Mouse (Mus musculus): ENCODE results near the gene Pard3b.

Pard3b gene

DNA sequence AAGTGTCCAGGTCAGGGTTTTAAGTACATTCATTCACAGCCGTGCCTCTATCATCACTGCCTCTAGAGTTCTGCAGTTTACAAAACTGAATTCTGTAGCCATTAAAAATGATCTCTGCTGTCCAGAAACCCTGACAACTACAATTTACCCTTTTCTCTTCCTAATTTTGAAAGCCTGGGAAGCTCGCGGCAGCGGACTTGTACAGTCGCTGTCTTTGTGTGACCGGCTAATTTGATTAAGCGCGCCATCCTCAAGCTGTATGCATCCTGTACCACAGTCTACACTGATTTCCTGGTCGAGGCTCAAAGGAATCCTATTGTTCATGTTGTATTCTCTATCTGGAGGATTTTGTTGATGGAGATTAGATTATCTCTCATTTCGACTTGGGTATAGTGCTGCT lies 448.8 kb downstream of the Pard3b start:
- no peak for DNase-seq (ENCODE audit: low spot score)

GRCm38 (mm10) chr1:62094885-62095284 lies 456.3 kb downstream of the Pard3b start:
- no peak for DNase-seq (ENCODE audit: low spot score)

DNA sequence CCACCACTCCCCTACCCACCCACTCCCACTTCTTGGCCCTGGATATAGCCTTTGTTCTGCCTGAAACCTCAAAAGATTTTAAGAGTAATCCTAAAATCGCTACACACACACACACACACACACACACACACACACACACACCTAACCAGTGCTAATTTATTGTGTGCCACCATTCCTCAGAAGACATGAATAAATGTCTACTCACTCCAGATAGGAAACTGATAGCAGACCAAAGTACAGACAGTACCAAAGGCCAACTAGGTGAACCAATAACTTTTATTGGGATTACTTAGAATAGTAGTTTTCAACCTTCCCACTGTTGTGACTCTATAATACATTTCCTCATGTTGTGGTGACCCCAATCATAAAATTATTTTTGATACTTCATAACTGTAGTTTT lies 483.8 kb downstream of the Pard3b start:
- no peak for DNase-seq (ENCODE audit: low spot score)

DNA sequence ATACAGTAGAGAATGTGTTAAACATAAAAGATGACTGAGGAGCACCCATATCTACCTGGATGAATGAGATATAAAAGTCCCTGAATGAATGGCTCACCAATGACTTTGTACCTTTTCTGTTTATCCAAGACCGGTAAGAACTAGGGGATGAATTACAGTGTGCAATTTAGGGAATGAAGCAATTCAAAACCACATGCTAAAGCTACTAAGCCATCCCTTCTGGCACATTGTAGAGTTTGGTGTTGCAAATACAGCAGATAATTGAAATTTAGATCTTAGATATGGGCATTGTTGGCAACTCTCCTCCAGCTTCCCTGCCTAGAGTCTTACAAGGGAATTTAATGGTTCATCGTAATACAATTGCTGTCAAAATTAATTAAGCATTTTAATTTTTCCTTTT lies 490.6 kb downstream of the Pard3b start:
- DNase-seq (ENCODE audit: low spot score): no peak

DNA sequence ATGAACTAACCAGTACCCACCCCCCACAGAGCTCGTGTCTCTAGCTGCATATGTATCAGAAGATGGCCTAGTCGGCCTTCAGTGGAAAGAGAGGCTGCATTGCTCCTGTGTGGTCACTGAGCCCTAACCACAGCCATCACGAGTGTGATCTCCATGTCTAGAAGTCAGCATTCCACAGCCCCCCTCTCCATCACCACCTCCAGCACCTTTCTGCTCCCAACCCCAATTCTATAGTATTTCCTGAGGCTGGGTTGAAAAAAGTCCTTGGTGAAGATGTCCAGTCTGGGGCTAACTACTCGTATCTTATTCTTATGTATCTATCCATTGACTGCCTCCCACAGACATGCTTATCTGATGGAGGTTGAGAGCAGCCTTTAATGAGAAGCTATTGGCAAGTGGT lies 509.5 kb downstream of the Pard3b start:
- DNase-seq (ENCODE audit: low spot score): no peak

- no peak for DNase-seq (ENCODE audit: low spot score)
Measured at GRCm38 (mm10) chr1:62148786-62149185, 510.2 kb downstream of the Pard3b start.

DNA sequence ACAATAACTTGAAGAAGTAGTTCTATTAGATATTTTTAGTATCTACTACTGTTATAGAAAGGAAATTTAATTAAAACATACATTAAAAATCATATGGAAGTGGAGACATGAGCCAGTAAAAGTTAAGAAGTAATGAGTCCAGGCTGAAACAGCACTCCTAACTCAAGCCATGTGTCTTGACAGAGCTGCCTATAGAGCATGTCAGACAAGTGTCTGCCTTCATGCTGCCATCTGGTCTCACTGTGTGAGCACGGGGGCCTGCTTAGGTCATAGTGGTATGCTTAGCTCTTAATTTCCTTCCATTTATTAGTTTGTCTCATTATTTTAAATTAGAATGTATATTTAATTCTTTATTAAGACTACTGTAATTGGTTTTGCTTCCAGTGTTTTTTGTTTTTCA lies 517.3 kb downstream of the Pard3b start:
- no peak for DNase-seq (ENCODE audit: low spot score)

DNA sequence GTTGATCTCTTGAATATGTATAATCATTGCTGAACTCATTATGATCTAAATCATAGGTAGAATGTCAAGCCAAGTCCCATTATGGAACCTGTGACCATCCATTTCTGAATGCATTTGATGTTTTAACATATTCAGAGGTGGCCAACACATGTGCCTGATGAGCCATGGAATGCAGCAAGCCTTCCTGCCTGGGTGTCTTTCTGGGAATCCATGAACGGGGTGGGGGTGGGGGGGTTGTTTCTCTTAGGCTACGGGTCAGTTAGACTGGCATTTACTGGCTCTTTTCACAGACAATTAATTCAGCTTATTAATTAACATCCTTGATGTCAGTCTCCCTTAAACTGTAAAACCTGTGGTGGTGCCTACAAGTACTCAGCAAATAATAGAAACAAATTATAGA lies 521.0 kb downstream of the Pard3b start:
- DNase-seq (ENCODE audit: low spot score): no peak

GRCm38 (mm10) chr1:62175013-62175640 lies 536.5 kb downstream of the Pard3b start:
- no peak for DNase-seq (ENCODE audit: low spot score)

DNA sequence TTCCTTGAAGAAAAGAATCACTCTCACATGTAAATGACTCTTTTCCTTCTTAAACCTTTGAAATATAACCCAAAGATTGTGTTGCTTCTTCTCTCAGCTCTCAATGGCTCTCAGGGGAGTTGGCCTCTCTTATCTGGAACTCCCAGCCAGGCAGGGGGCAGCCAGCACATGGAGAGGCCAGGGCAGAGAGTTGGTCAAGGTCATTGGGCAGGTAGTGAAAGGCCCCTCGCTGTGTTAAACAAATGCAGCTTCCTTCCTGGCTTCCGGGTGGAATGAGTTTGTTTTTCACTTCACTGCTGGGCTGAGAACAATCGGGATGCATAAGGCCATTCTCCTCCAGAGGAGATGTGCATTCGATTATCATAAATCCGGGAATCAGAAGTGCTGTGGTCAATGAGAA lies 543.0 kb downstream of the Pard3b start:
- DNase-seq (ENCODE audit: low spot score): no peak

- no peak for DNase-seq (ENCODE audit: low spot score)
Measured at GRCm38 (mm10) chr1:62182634-62183033, 544.0 kb downstream of the Pard3b start.

DNA sequence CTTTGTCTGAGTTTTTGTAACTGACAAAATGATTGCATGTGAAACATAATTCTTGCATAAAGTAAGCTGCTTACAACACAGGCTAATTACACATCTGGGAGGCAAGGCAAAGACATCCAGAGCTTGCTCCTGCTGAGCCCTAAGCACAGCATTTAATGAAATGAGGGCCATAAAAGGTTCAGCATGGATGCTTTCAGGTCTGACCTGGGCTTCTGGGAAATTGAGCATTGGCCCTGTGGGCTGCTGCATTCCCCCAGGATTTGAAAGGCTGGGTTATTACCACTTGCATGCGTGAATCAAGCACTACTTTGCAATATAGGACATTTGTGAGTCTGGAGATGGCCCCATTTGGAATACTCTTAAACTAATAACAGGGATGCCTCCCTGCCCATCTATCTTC lies 552.2 kb downstream of the Pard3b start:
- no peak for DNase-seq (ENCODE audit: low spot score)

- no peak for DNase-seq (ENCODE audit: low spot score)
Measured at GRCm38 (mm10) chr1:62197515-62197914, 558.9 kb downstream of the Pard3b start.

DNA sequence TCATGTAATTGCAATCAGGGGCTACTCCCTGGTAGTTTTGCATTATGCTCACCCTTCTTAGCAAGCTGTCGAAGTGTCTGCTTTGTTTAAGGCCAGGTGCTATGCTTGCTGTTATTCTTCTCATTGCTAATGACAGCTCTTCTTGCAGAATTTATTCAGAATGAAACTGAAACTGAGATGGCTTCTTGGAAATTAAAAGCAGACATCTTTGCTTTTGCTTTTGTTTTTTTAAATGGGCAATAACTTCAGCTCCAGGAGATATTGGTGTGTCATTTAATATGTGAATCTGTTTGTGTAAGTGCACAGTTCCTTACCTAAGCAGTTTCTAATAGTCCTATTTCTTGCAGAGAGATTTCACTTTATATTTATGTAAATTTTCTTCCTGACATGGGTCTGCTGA lies 562.3 kb downstream of the Pard3b start:
- no peak for DNase-seq (ENCODE audit: low spot score)

- DNase-seq (ENCODE audit: low spot score): no peak
Measured at GRCm38 (mm10) chr1:62201686-62202257, 563.1 kb downstream of the Pard3b start.

DNA sequence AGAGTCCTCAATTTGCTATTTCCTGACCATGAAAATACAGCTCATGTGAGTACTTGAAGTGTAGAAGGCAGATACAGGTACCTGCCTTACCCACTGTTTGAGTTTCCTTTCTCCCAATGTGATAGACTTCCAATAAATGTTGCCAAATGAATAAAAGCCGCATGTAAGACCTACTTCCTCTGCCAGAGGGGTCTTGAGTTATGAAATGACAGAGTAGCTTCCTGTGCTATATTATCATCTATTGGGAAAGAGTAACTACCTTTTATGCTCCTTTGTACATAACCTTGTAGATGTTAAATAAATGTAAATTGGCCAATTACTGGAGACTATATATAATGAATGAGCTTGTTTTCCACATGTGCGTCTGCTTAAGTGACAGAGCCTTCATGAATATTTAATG lies 574.7 kb downstream of the Pard3b start:
- no peak for DNase-seq (ENCODE audit: low spot score)

GRCm38 (mm10) chr1:62215842-62216241 lies 577.2 kb downstream of the Pard3b start:
- DNase-seq (ENCODE audit: low spot score): no peak

- DNase-seq (ENCODE audit: low spot score): no peak
Measured at GRCm38 (mm10) chr1:62216568-62216967, 577.9 kb downstream of the Pard3b start.

GRCm38 (mm10) chr1:62229129-62229528 lies 590.5 kb downstream of the Pard3b start:
- DNase-seq (ENCODE audit: low spot score): no peak

DNA sequence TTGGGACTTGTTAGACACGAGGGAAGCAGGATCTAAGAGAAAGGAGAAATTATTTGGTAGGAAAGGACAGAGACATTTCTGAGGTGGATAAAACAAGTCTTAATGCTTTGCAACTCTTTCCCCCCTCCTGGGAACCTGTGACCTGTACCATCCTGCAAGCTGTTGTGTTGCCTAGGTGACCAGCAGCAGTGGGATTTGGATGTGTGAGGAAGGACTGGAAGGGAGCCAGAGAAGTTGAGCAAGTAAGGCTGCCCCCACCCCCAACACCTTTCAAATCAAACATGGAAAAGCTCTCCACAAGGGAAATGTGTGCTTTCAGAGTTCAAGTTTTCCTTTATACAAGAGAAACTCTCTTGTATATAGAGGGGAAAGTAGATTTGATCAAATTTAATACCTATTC lies 595.4 kb downstream of the Pard3b start:
- no peak for DNase-seq (ENCODE audit: low spot score)

DNA sequence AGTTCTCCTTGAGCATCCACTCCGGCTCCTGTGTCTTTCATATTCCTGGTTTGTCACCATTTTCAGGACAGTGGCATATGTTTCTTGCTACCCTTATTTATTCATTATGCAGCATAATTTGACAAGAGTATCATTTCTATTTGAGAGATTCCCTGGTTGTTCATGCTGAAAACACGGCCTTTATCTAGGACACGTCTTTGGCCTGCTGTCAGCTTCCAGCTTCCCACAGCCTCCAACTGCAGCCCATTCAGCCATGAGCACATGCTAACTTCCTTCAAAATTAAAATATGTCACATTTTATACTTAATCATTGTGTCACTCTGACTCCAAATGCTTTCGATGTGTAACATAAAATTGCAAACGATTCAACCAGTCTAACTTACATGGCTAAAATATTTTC lies 596.5 kb downstream of the Pard3b start:
- no peak for DNase-seq (ENCODE audit: low spot score)

DNA sequence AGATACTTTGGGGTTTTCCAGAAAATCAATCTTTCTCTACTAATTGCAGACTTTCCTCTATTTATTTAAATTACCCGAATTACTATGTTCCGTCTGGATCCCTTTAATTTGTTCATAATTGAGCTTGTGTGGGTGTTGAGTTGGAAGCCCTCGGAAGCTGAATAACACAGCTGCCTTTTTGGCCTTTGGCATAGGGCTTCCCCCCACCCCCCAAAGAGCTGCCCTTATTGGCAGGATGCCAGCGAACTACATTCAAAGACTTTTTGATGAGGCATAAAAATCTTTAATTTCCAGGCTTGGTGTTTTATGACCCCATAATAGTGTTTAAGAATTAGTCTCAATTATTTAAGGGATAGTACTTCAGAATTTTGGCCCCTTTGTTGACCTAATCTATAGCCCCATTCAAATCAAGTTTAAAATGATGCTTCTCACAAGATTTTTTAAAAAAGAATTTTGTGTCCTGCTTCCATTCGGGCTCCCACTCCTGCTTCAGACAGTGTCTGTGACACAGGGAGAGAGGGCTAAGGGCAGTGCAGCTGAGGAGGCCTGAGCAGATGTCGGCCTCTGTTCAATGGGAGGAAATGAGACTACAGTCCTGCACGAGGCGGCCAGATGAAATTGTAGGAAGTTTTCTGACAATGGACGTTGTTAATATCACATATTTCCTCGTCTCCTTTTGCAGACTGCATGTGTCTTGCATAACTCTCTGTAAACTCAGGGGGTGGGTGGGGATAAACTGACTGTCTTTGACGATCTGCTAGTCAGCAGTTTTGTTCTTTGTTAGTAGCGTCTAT lies 605.8 kb downstream of the Pard3b start:
- DNase-seq (ENCODE audit: low spot score): no peak

GRCm38 (mm10) chr1:62252432-62252831 lies 613.8 kb downstream of the Pard3b start:
- no peak for DNase-seq (ENCODE audit: low spot score)

- DNase-seq (ENCODE audit: low spot score): no peak
Measured at GRCm38 (mm10) chr1:62254316-62254715, 615.7 kb downstream of the Pard3b start.

Measured in testis, postnatal 10 days (tissue).